Mouse (Mus musculus): Measurements from ENCODE around the gene Mboat2. TPM values are rescaled to one million over a fixed set of nuclear protein-coding genes. Genes with fewer than 3 reads are reported as not detected.

Mboat2 gene
- polyA plus RNA-seq, 1 experiment from 2014 or later: 16.0 TPM

- no peak for DNase-seq (ENCODE audit: low spot score)
- Histone ChIP-seq H3K36me3 (ENCODE audit: control insufficient read depth, insufficient read depth, low read length) (no peaks in the 10 kb centered on the region), H3K4me2 (peak overlapping the region; percentile 99), H3K4me1 (replicated peaks; ENCODE audit: control insufficient read depth, insufficient read depth, low read length) (peaks cover 16% of the 10 kb centered on the region), H3K4me3 (ENCODE audit: low read depth, low read length) (peak overlapping the region; percentile 89), H3K27ac (ENCODE audit: low read depth, low read length) (peak overlapping the region; percentile 70; the same call in 1 of the 2 replicates), H3K9ac (ENCODE audit: low read depth, low read length) (peak overlapping the region; percentile 76), H3K27me3 (replicated peaks; ENCODE audit: control insufficient read depth, insufficient read depth, low read length) (peaks cover 2% of the 10 kb centered on the region; the same call in 1 of the 2 replicates), H3K9me3 (ENCODE audit: control insufficient read depth, low read length) (no peaks in the 10 kb centered on the region)
- 73% methylated on average over 1 of the region's 1 CpGs for WGBS
- ATAC-seq (replicated peaks; ENCODE audit: low FRiP score): no peak
Observed at GRCm38 (mm10) chr12:24830086-24830485, 593 bp upstream of the Mboat2 start.

- H3K9me3 ChIP-seq (ENCODE audit: control insufficient read depth, low read length): no peaks in the 10 kb centered on the region
- H3K4me1 ChIP-seq (replicated peaks; ENCODE audit: control insufficient read depth, insufficient read depth, low read length): peaks cover 16% of the 10 kb centered on the region
- DNase-seq (ENCODE audit: low spot score) (peak; percentile 88), ATAC-seq (replicated peaks; ENCODE audit: low FRiP score) (peak; percentile 91)
- H3K4me3 ChIP-seq (ENCODE audit: low read depth, low read length): peak overlapping the region; percentile 89
- peaks cover 2% of the 10 kb centered on the region; the same call in 1 of the 2 replicates for H3K27me3 ChIP-seq (replicated peaks; ENCODE audit: control insufficient read depth, insufficient read depth, low read length)
- no peaks in the 10 kb centered on the region for H3K36me3 ChIP-seq (ENCODE audit: control insufficient read depth, insufficient read depth, low read length)
- WGBS: under 1% methylated on average over 77 of the region's 95 CpGs
- peak overlapping the region; percentile 99 for H3K4me2 ChIP-seq
- H3K27ac ChIP-seq (ENCODE audit: low read depth, low read length): peak overlapping the region; percentile 70
- peak overlapping the region; percentile 77 for H3K9ac ChIP-seq (ENCODE audit: low read depth, low read length)
Observed at GRCm38 (mm10) chr12:24831153-24831963, 679 bp downstream of the Mboat2 start.

- ATAC-seq (replicated peaks; ENCODE audit: low FRiP score) (no peak; the same call in 1 of the 2 replicates), DNase-seq (ENCODE audit: low spot score) (no peak)
- Histone ChIP-seq H3K9ac (ENCODE audit: low read depth, low read length) (peak overlapping the region; percentile 77), H3K4me1 (replicated peaks; ENCODE audit: control insufficient read depth, insufficient read depth, low read length) (peaks cover 16% of the 10 kb centered on the region), H3K27ac (ENCODE audit: low read depth, low read length) (peak overlapping the region; percentile 52), H3K36me3 (ENCODE audit: control insufficient read depth, insufficient read depth, low read length) (no peaks in the 10 kb centered on the region), H3K4me2 (peak overlapping the region; percentile 99), H3K4me3 (ENCODE audit: low read depth, low read length) (peak overlapping the region; percentile 89), H3K27me3 (replicated peaks; ENCODE audit: control insufficient read depth, insufficient read depth, low read length) (peaks cover 2% of the 10 kb centered on the region; the same call in 1 of the 2 replicates), H3K9me3 (ENCODE audit: control insufficient read depth, low read length) (no peaks in the 10 kb centered on the region)
- WGBS: 1% methylated on average over 32 of the region's 32 CpGs
Observed at GRCm38 (mm10) chr12:24831964-24832427, 1.3 kb downstream of the Mboat2 start.

GRCm38 (mm10) chr12:24832438-24832837 is 1.8 kb downstream of the Mboat2 start:
- peak overlapping the region; percentile 89 for H3K4me3 ChIP-seq (ENCODE audit: low read depth, low read length)
- H3K36me3 ChIP-seq (ENCODE audit: control insufficient read depth, insufficient read depth, low read length): no peaks in the 10 kb centered on the region
- H3K27me3 ChIP-seq (replicated peaks; ENCODE audit: control insufficient read depth, insufficient read depth, low read length): peaks cover 2% of the 10 kb centered on the region; the same call in 1 of the 2 replicates
- DNase-seq (ENCODE audit: low spot score): no peak
- H3K4me1 ChIP-seq (replicated peaks; ENCODE audit: control insufficient read depth, insufficient read depth, low read length): peaks cover 16% of the 10 kb centered on the region
- H3K27ac ChIP-seq (ENCODE audit: low read depth, low read length): no peak overlapping the region
- peak overlapping the region; percentile 77 for H3K9ac ChIP-seq (ENCODE audit: low read depth, low read length)
- peak overlapping the region; percentile 99 for H3K4me2 ChIP-seq
- H3K9me3 ChIP-seq (ENCODE audit: control insufficient read depth, low read length): no peaks in the 10 kb centered on the region
- 37% methylated on average over 2 of the region's 2 CpGs for WGBS
- no peak for ATAC-seq (replicated peaks; ENCODE audit: low FRiP score)

- peak; percentile 29; the same call in 1 of the 2 replicates for ATAC-seq (replicated peaks; ENCODE audit: low FRiP score)
- no peak overlapping the region for H3K4me3 ChIP-seq (ENCODE audit: low read depth, low read length)
- H3K27ac ChIP-seq (ENCODE audit: low read depth, low read length): no peak overlapping the region
- no peak overlapping the region for H3K9ac ChIP-seq (ENCODE audit: low read depth, low read length)
- 75% methylated on average over 2 of the region's 2 CpGs for WGBS
- H3K27me3 ChIP-seq (replicated peaks; ENCODE audit: control insufficient read depth, insufficient read depth, low read length): 0 out of 2 replicates have a peak, but pooled peaks cover under 1% of the 10 kb centered on the region
- no peak overlapping the region for H3K4me2 ChIP-seq
- DNase-seq (ENCODE audit: low spot score): no peak
- peaks cover 3% of the 10 kb centered on the region for H3K4me1 ChIP-seq (replicated peaks; ENCODE audit: control insufficient read depth, insufficient read depth, low read length)
- H3K9me3 ChIP-seq (ENCODE audit: control insufficient read depth, low read length): no peaks in the 10 kb centered on the region
- no peaks in the 10 kb centered on the region for H3K36me3 ChIP-seq (ENCODE audit: control insufficient read depth, insufficient read depth, low read length)
Observed at GRCm38 (mm10) chr12:24837947-24838346, 7.3 kb downstream of the Mboat2 start.

GRCm38 (mm10) chr12:24841115-24841879 is 10.6 kb downstream of the Mboat2 start:
- no peaks in the 10 kb centered on the region for H3K9me3 ChIP-seq (ENCODE audit: control insufficient read depth, low read length)
- no peak overlapping the region for H3K27ac ChIP-seq (ENCODE audit: low read depth, low read length)
- DNase-seq (ENCODE audit: low spot score) (no peak), ATAC-seq (replicated peaks; ENCODE audit: low FRiP score) (no peak)
- peaks cover 8% of the 10 kb centered on the region for H3K4me1 ChIP-seq (replicated peaks; ENCODE audit: control insufficient read depth, insufficient read depth, low read length)
- no peaks in the 10 kb centered on the region for H3K27me3 ChIP-seq (replicated peaks; ENCODE audit: control insufficient read depth, insufficient read depth, low read length)
- 66% methylated on average over 9 of the region's 9 CpGs for WGBS
- H3K4me2 ChIP-seq: no peak overlapping the region
- H3K4me3 ChIP-seq (ENCODE audit: low read depth, low read length): no peak overlapping the region
- no peak overlapping the region for H3K9ac ChIP-seq (ENCODE audit: low read depth, low read length)
- no peaks in the 10 kb centered on the region for H3K36me3 ChIP-seq (ENCODE audit: control insufficient read depth, insufficient read depth, low read length)

GRCm38 (mm10) chr12:24842299-24842910 is 11.7 kb downstream of the Mboat2 start:
- Histone ChIP-seq H3K4me3 (ENCODE audit: low read depth, low read length) (no peak overlapping the region), H3K4me2 (no peak overlapping the region), H3K27me3 (replicated peaks; ENCODE audit: control insufficient read depth, insufficient read depth, low read length) (no peaks in the 10 kb centered on the region), H3K36me3 (ENCODE audit: control insufficient read depth, insufficient read depth, low read length) (no peaks in the 10 kb centered on the region), H3K9ac (ENCODE audit: low read depth, low read length) (no peak overlapping the region), H3K27ac (ENCODE audit: low read depth, low read length) (no peak overlapping the region), H3K4me1 (replicated peaks; ENCODE audit: control insufficient read depth, insufficient read depth, low read length) (peaks cover 8% of the 10 kb centered on the region), H3K9me3 (ENCODE audit: control insufficient read depth, low read length) (no peaks in the 10 kb centered on the region)
- 77% methylated on average over 11 of the region's 11 CpGs for WGBS
- no peak for ATAC-seq (replicated peaks; ENCODE audit: low FRiP score)
- no peak for DNase-seq (ENCODE audit: low spot score)

- WGBS: 43% methylated on average over 7 of the region's 7 CpGs
- H3K27ac ChIP-seq (ENCODE audit: low read depth, low read length): no peak overlapping the region
- no peak for DNase-seq (ENCODE audit: low spot score)
- no peaks in the 10 kb centered on the region for H3K9me3 ChIP-seq (ENCODE audit: control insufficient read depth, low read length)
- no peak overlapping the region for H3K4me2 ChIP-seq
- no peaks in the 10 kb centered on the region for H3K27me3 ChIP-seq (replicated peaks; ENCODE audit: control insufficient read depth, insufficient read depth, low read length)
- H3K4me3 ChIP-seq (ENCODE audit: low read depth, low read length): no peak overlapping the region
- no peaks in the 10 kb centered on the region for H3K36me3 ChIP-seq (ENCODE audit: control insufficient read depth, insufficient read depth, low read length)
- H3K9ac ChIP-seq (ENCODE audit: low read depth, low read length): no peak overlapping the region
- no peak for ATAC-seq (replicated peaks; ENCODE audit: low FRiP score)
- H3K4me1 ChIP-seq (replicated peaks; ENCODE audit: control insufficient read depth, insufficient read depth, low read length): peaks cover 8% of the 10 kb centered on the region
Observed at GRCm38 (mm10) chr12:24843395-24844072, 12.9 kb downstream of the Mboat2 start.

Measured in liver, embryonic 11.5 days (tissue).